Mouse (Mus musculus) liver, postnatal 0 days (tissue): Measurements from ENCODE around the gene Ptpn14.

Experiments
- CTCF ChIP-seq: sonication (generic); IDR thresholded peaks from 2 replicates; pipeline ENCODE4 v1.5.1; 2016; ENCODE audit warnings: antibody characterized with exemption, low read depth
- EP300 ChIP-seq: IDR thresholded peaks from 2 replicates; pipeline ENCODE4 v1.6.1; 2016; ENCODE audit warnings: antibody characterized with exemption, low read depth, mild to moderate bottlenecking

- TF ChIP-seq EP300 (no peak), CTCF (no peak)
Measured at GRCm38 (mm10) chr1:189923157-189923556, 195.1 kb downstream of the Ptpn14 start.
